Mouse (Mus musculus) hindbrain, postnatal 0 days (tissue): ENCODE results near the gene Yif1a. TPM values are rescaled to one million over a fixed set of nuclear protein-coding genes. Genes with fewer than 3 reads are reported as not detected.

Experiments
- ATAC-seq: fragments of 200-750 bp; cut with Nextera tagmentation; 2 replicates; pipeline ENCODE4 v1.8.0; 2017; ENCODE audit warnings: mild to moderate bottlenecking, moderate TSS enrichment, moderate library complexity
- DNase-seq: peaks from one replicate; pipeline ENCODE4 v3.0.0-alpha.2; 2015; ENCODE audit warnings: low spot score
- H3K27ac ChIP-seq: fragments of 300-500 bp; sonication (generic); 2 replicates; pipeline ENCODE4 v1.5.1; 2014; ENCODE audit warnings: mild to moderate bottlenecking
- H3K27me3 ChIP-seq: fragments of 300-500 bp; sonication (generic); 2 replicates; pipeline ENCODE4 v1.6.1; 2014; ENCODE audit warnings: low read length, mixed read lengths; ENCODE audit not compliant: insufficient read depth
- H3K36me3 ChIP-seq: fragments of 300-500 bp; sonication (generic); 2 replicates; pipeline ENCODE4 v1.6.1; 2014; ENCODE audit warnings: low read length, mixed read lengths; ENCODE audit not compliant: insufficient read depth
- H3K4me1 ChIP-seq: fragments of 300-500 bp; sonication (generic); 2 replicates; pipeline ENCODE4 v1.6.1; 2014; ENCODE audit warnings: antibody characterized with exemption, low read length, mixed read lengths; ENCODE audit not compliant: insufficient read depth
- H3K4me2 ChIP-seq: fragments of 300-500 bp; sonication (generic); 2 replicates; pipeline ENCODE4 v1.6.1; 2014; ENCODE audit warnings: low read depth, mild to moderate bottlenecking, low read length, moderate library complexity, mixed read lengths
- H3K4me3 ChIP-seq: fragments of 300-500 bp; sonication (generic); 2 replicates; pipeline ENCODE4 v1.5.1; 2014; ENCODE audit warnings: low read length
- H3K9ac ChIP-seq: fragments of 300-500 bp; sonication (generic); replicated peaks from 2 replicates; pipeline ENCODE4 v1.6.1; 2014; ENCODE audit warnings: mild to moderate bottlenecking, low read length, moderate library complexity, mixed read lengths
- H3K9me3 ChIP-seq: fragments of 300-500 bp; sonication (generic); 2 replicates; pipeline ENCODE4 v1.6.1; 2016; ENCODE audit warnings: low read length, mixed read lengths
- CTCF ChIP-seq: IDR thresholded peaks from 2 replicates; pipeline ENCODE4 v1.5.1; 2016; ENCODE audit warnings: antibody characterized with exemption, control low read depth, low read depth
- WGBS: fragments of 180-500 bp; shearing (Covaris S2); extraction: QIAGEN DNeasy Blood & Tissue Kit; methylation state at CpG from one replicate; pipeline ENCODE4 v1.1.7; 2014; 5-methylcytosine and 5-hydroxymethylcytosine counted together
- polyA plus RNA-seq: library from polyadenylated mRNA; unstranded; fragments of >200 nt; fragmentation: Nextera tagmentation; extraction: Ambion mirVana; gene quantifications from 2 replicates; pipeline ENCODE4 v1.2.1, GENCODE M21; 2015
- total RNA-seq: library from RNA; depleted of rRNA; stranded (reverse); fragments of >200 nt; gene quantifications from 2 replicates; pipeline ENCODE4 v1.2.3, GENCODE M21; 2014

The Yif1a gene
- total and polyA plus RNA-seq, 2 experiments from 2014 or later: 68.0 to 69.0 TPM

- Histone ChIP-seq H3K27ac (peak within 1 kb of the TSS; percentile 97), H3K4me1 (0 out of 2 replicates have a peak, but pooled peaks cover 5% of the 10 kb centered on the region), H3K9me3 (no peaks in the 10 kb centered on the region), H3K27me3 (no peaks in the 10 kb centered on the region), H3K4me3 (peak within 1 kb of the TSS; percentile 69), H3K36me3 (peaks cover 65% of the 10 kb centered on the region), H3K4me2 (peak within 1 kb of the TSS; percentile 94), H3K9ac (peak within 1 kb of the TSS; percentile 86)
- under 1% methylated on average over 46 of the region's 46 CpGs for WGBS
- DNase-seq (peak; percentile 100), ATAC-seq (peak; percentile 96)
- no peak for TF ChIP-seq CTCF
Observed at GRCm38 (mm10) chr19:5106731-5107191, 18.4 kb downstream of the Yif1a start, which contains the start of gene Rab1b. Rab1b (minus strand) TSS chr19:5107072.

DNA sequence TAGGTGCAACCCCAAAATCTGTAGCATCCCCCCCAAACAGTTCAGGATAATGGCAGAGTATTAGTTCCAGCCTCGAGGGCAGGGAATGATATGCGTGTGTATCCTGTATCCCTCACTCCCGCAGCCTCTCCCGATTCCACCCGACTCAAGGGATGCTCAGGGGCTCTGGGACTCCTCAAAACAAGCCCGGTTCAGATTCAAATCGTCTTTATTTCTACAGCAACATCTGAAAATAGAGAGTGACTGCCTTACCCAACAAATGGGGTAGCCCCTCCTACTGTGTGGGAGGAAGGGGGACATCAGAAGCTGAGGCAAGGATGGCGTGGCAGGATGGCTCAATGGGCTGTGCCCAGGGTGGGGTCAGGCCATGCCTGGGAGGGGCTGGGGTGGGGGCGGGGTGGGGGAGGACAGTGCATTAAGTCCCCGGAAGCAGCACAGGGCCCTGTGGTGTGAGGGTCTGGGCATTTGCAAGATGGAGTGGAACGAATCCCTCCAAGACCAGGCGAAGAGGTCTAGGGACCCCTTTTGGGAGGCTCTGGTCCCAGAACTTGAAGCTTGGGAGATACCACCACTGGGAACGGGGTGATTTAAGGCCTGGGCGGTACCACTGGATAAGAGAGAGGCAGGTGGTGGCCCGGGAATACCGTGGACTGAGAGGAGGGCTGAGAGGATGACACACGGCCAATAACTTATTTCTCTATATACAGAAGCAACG lies 19.4 kb downstream of the Yif1a start:
- peak overlapping the region; percentile 97; the same call in 1 of the 2 replicates for H3K27ac ChIP-seq
- no peak overlapping the region for H3K4me3 ChIP-seq
- 75% methylated on average over 18 of the region's 18 CpGs for WGBS
- H3K9ac ChIP-seq: no peak overlapping the region
- TF ChIP-seq CTCF: no peak
- H3K27me3 ChIP-seq: no peaks in the 10 kb centered on the region
- H3K36me3 ChIP-seq: peaks cover 60% of the 10 kb centered on the region
- no peaks in the 10 kb centered on the region for H3K9me3 ChIP-seq
- ATAC-seq (no peak), DNase-seq (no peak)
- 0 out of 2 replicates have a peak, but pooled peaks cover 5% of the 10 kb centered on the region for H3K4me1 ChIP-seq
- H3K4me2 ChIP-seq: no peak overlapping the region

DNA sequence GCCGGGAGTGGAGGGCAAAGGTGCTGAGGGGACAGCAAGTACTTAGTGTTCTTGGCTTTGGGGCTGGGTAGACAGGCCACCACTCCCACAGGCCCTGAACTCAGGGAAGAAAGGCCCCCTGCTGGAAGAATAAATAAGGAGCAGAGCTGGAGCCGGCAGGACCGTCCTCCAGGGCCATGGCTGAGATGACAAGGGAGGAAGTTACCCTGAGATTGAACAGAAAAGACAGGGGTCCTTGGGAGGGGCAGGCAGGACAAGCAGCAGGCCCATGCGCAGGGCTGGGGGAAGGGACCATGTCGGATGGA lies 19.9 kb downstream of the Yif1a start:
- no peak for ATAC-seq
- WGBS: 27% methylated on average over 5 of the region's 5 CpGs
- no peaks in the 10 kb centered on the region for H3K27me3 ChIP-seq
- no peak overlapping the region for H3K4me2 ChIP-seq
- no peak overlapping the region for H3K4me3 ChIP-seq
- no peak overlapping the region for H3K27ac ChIP-seq
- H3K9ac ChIP-seq: no peak overlapping the region
- DNase-seq: peak; percentile 60
- 0 out of 2 replicates have a peak, but pooled peaks cover 5% of the 10 kb centered on the region for H3K4me1 ChIP-seq
- H3K36me3 ChIP-seq: peaks cover 56% of the 10 kb centered on the region
- TF ChIP-seq CTCF: peak; percentile 54
- H3K9me3 ChIP-seq: no peaks in the 10 kb centered on the region

GRCm38 (mm10) chr19:5108702-5109101 lies 20.4 kb downstream of the Yif1a start:
- Histone ChIP-seq H3K4me3 (no peak overlapping the region), H3K9ac (no peak overlapping the region), H3K4me1 (0 out of 2 replicates have a peak, but pooled peaks cover 5% of the 10 kb centered on the region), H3K9me3 (no peaks in the 10 kb centered on the region), H3K36me3 (peaks cover 51% of the 10 kb centered on the region), H3K27ac (no peak overlapping the region), H3K27me3 (no peaks in the 10 kb centered on the region), H3K4me2 (no peak overlapping the region)
- WGBS: 63% methylated on average over 4 of the region's 4 CpGs
- no peak for TF ChIP-seq CTCF
- ATAC-seq: no peak
- no peak for DNase-seq

GRCm38 (mm10) chr19:5109659-5110453 lies 21.5 kb downstream of the Yif1a start:
- peak; percentile 63 for TF ChIP-seq CTCF
- Histone ChIP-seq H3K4me3 (no peak overlapping the region), H3K4me1 (0 out of 2 replicates have a peak, but pooled peaks cover 5% of the 10 kb centered on the region), H3K27ac (no peak overlapping the region), H3K4me2 (no peak overlapping the region), H3K36me3 (peaks cover 41% of the 10 kb centered on the region), H3K9me3 (no peaks in the 10 kb centered on the region), H3K9ac (no peak overlapping the region), H3K27me3 (no peaks in the 10 kb centered on the region)
- ATAC-seq (no peak), DNase-seq (peak; percentile 45)
- 73% methylated on average over 19 of the region's 19 CpGs for WGBS

DNA sequence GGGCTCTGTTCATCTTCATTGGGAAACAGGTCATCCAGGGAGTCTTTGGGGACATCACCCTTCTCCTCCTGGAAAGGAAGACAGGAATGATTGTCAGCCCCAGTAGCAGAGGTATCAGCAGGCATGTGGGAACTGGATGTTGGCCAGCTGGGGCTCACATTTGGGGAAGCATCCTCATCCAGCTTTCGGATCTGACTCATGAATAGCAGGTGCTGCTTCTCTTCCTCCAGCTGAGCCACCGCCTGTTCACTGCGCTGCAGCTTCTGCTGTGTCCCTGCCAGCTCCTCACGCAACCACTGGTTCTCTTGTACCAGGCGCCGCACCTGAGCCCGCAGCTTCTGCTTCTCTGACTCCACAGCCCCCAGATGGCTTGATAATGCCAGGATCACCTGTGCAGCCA lies 25.4 kb downstream of the Yif1a start:
- DNase-seq: peak; percentile 61
- no peak for TF ChIP-seq CTCF
- no peak overlapping the region for H3K4me3 ChIP-seq
- 72% methylated on average over 7 of the region's 7 CpGs for WGBS
- H3K9me3 ChIP-seq: no peaks in the 10 kb centered on the region
- H3K27me3 ChIP-seq: no peaks in the 10 kb centered on the region
- H3K4me1 ChIP-seq: peaks cover 4% of the 10 kb centered on the region; the same call in 1 of the 2 replicates
- H3K36me3 ChIP-seq: peaks cover 35% of the 10 kb centered on the region
- H3K27ac ChIP-seq: no peak overlapping the region
- ATAC-seq: no peak
- no peak overlapping the region for H3K4me2 ChIP-seq
- H3K9ac ChIP-seq: no peak overlapping the region
